Mouse (Mus musculus) cerebellum, adult 9-11 months (tissue): Measurements from ENCODE around the gene Serpina1e.
"Not testable (repeated sequence)": the region's sequence is repeated elsewhere in the genome, so short reads cannot be mapped to it uniquely, and the experiment has no call there.

Source experiments
- DNase-seq: peaks from one replicate; pipeline ENCODE4 v3.0.0; 2022

Serpina1e gene

DNA sequence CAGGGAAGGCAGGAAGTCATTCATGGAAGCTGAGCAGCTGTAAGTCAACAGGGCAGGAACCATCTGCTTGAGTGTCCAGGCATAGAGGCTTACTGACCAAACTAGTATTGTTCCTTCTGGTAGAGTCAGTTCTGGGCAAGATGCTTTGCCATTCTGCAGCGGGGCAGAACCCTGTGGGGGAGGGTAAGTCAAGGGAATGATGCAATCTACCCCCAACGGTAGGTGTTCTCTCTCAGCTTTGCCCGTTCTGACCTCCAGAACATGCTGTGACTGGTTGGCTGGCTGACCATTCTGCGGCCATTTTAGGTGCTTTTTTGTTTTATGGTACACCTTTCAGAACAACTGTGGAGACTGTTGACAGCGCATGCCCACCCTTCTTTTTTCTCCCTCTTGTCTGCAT, 3.6 kb upstream of the Serpina1e start:
- DNase-seq, result no peak

DNA sequence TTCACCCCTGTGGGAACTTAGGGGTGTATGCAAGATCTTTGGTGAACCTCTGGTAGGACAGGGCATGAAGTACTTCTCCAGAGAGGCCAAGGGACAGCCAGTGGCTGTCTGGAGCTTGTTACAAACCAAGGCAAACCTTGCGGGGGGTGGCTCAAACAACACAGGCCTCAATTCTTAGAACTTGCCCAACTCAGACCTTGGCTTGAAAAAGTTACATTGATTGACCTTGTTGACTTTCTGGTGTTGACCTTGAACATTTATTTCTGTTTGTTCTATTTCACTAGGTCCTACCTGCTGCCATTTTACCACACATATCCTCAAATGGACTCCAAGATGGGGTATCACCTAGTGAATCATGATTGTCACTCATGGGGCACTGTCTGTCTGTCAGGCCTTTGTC, 2.9 kb upstream of the Serpina1e start:
- no peak for DNase-seq

DNA sequence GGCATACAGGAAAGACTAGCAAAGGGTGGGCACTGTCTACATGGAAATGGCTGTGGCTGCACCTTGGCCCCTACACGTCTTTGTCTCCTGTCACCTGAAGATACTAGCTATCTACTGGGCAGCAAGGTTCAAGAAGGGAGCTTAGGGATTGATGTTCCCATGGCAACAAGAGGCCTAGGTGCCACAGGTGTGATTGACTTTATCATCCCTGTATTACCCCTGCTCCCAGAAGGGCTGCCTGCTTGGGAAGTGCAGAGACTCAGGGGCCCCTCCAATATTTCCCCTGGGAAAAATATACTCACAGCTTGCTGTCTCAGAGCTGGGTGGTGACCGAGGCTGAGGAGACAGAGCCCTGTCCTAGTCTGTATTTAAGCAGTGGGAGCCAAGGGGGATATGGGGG, 2.2 kb downstream of the Serpina1e start:
- DNase-seq, result not testable (repeated sequence)

DNA sequence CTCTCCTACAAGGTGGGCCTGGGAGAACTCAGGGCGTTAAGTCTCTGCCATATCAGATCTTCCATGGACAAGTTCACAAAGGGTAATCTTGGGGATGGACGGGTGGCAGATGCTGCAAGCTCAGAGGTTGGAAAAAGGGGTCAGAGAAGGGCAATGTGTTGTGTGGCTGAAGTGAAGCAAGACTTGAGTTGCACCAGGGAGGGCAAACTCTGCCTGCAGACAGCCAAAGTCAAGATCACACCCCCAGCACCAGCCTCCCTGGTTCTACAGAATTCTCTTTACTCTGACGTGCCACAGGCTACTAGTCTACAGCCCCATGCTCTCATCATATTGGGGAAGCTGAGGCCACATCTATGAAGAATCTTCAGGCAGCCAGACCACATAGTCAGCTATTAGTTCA, 5.8 kb downstream of the Serpina1e start:
- not testable (repeated sequence) for DNase-seq

DNA sequence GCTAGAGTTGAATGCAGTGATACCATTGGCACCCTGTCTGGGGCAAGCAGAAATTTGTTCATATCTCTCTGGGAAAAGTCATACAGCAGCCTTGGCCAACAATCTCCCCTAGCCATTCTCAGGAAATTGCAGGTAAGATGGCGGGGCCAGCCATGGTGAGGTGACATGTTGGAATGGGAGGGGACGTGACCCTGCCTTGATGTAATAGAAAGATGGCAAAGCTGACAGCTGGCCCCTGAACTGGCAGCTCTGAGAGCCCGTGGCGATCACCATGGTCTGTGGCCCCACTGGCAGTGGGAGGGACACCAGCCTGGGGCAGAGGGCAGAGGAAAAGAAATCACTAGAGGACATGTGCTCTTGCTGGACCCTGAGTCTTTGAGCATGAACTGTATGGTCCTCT, 12.5 kb downstream of the Serpina1e start:
- no peak for DNase-seq

DNA sequence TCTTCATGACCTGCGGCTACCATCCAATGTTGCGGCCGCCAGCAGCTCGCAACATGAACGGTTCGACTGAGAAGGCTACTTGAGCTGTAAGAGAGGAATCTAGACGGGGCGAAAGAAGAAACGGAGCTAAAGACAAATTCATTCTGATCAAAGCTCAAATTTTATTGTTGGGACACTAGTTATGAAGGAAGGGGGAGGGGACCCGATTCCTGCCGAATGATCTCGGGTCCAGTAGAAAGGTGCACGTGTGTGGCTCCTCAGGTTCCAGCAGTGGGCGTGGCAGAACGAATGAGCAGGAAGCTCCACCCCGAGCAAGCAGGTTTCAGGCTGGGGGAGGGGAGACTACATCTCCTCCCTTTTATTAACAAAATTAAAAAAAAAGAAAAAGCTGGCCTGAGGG, 49.6 kb downstream of the Serpina1e start:
- DNase-seq, result not testable (repeated sequence)

DNA sequence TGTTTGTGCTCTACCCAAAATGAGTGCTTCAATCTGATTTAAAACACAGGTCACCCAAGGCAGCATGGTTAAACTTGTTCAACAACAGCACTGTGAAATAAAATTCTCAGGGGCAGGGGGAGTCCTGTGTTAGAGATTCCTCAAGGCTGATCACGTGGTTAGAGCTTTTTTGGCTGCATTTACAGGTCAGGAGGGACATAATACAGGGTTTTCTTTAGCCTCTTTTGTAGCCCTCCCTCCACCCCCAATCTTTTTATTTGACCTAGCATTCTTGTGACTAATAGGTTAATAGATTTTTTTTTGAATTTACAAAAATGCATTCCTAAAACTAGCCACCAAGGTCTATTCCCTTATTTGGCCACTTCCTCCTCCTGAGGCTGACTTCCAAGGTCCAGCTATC, 51.0 kb downstream of the Serpina1e start:
- not testable (repeated sequence) for DNase-seq

DNA sequence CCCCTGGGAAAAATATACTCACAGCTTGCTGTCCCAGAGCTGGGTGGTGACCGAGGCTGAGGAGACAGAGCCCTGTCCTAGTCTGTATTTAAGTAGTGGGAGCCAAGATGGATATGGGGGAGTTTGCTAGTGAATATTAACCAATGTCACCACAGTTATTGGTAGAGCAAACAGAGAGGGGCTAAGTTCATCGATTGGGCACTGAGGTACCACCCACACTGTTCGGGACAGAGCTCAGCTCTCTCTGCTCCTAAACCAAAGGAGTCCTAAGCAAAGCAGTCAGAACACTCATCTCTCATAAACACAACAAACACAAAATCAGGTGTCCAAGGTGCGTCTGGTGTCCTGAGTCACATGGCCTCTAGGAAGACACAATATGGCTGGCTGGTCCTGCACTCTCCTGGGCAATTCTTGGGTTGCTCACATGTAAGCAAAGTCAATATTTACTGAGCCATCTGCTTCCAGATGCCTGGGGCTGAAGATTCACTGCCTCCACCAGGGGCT, 53.9 kb downstream of the Serpina1e start, which contains the start of gene Serpina1c:
Gene Serpina1c (minus strand): TSS at position 51 of the 504 bp plus-strand sequence.
- not testable (repeated sequence) for DNase-seq

DNA sequence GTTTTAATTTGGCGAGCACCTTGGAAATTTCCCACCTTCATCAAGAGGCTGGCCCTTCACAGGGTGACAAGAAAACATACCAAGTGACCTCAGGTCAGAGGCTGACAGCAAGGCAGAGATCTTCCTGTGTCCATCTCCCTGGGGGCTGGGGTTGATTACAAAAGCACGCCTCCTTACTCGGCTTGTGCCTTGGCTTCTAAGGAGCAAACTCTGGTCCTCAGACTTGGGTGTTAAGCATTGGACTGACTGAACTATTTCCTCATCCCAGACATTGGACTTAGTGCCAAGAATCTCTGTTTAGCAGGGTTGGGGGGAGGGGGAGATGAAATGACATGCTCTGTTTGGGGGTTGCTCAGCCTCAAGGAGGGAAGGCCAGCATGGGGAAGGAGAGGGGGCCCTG, 56.8 kb downstream of the Serpina1e start:
- not testable (repeated sequence) for DNase-seq
